Mouse (Mus musculus) c-Kit-negative CD71-positive TER-119-positive erythroid progenitor cells, embryonic 14.5 days (primary cell): Measurements from ENCODE around the gene Pick1.
"Not testable (repeated sequence)": the region's sequence is repeated elsewhere in the genome, so short reads cannot be mapped to it uniquely, and the experiment has no call there.

Experiments used
- DNase-seq: peaks from one replicate; pipeline ENCODE4 v3.0.0-alpha.2; 2013; ENCODE audit warnings: low read depth, low spot score

Pick1 gene

DNA sequence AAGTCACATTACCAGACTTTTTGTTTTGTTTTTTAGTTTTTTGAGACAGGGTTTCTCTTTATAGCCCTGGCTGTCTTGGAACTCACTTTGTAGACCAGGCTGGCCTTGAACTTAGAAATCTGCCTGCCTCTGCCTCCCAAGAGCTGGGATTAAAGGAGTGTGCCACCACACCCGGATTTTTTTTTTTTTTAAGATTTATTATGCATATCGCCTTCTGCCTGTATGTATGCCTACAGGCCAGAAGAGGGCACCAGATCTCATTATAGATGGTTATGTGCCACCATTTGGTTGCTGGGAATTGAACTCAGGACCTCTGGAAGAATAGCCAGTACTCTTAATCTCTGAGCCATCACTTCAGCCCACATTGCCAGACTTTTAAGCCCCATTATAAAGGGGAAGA is 3.2 kb upstream of the Pick1 start:
- not testable (repeated sequence) for DNase-seq

DNA sequence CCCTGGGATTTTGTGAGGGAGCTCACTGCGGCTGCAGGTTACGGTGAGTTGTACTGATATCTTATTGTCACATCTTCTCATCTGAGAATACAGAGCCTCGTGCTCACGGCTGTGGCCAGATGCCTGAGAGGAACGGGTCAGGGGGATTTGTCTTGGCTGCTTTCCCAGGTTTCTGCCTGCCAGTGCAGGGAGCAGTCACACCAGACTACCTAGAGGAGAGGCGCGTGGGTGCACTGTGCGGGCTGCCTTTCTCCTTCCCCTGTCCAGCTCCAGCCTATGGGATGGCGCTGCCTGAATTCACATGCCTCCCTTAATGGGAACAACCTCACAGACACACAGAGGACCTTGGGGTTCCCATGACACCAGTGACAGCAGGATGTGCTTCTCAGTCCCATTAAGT is 6.3 kb downstream of the Pick1 start:
- DNase-seq, result no peak

DNA sequence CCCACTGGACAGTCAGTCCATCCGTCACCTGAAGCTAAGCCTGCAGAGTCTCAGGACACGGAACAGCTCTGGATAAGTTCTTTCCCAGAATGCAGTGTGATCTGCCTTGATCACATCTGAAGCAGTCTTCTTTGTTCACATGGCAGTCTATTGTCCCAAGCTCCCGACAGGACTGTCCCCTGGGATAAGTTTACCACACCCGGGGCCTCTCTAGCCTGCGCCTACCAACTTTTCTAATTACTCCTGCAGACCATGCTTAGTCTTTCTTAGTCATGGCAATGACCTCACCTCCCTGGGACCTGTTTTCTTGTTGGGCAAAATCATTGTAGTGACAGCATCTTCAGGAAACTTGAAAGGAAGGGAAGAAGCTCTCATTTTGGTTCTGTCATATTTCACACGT is 9.1 kb downstream of the Pick1 start:
- no peak for DNase-seq

DNA sequence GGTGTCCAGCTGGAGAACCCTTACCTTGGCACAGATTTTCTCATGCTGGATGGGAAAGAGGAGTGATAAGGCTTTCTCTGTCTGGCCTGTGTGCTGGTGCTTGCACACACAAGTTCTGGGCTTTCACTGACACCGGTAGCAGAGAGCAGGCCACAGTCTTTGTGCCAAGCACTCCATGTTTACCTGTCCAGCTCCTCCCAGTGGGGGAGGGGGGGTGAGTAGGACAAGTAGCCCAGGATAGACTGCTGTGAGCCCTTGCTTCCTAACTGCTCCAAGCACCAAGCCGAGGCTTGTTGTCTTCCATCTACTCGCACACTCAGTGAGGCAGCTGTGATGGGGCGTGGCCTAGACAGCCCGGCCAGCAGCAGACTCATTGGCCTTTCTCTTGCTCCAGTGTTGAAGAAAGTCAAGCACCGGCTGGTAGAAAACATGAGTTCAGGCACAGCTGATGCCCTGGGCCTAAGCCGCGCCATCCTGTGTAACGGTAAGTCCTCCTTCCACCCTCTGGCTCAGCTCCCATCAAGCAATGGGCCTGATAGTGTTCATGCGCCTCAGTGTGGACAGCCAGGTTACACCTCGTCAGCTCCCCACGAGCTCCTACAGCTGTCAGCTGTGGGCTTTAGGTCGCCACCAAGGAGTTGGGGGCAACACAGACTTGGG is 13.7 kb downstream of the Pick1 start:
- no peak for DNase-seq

DNA sequence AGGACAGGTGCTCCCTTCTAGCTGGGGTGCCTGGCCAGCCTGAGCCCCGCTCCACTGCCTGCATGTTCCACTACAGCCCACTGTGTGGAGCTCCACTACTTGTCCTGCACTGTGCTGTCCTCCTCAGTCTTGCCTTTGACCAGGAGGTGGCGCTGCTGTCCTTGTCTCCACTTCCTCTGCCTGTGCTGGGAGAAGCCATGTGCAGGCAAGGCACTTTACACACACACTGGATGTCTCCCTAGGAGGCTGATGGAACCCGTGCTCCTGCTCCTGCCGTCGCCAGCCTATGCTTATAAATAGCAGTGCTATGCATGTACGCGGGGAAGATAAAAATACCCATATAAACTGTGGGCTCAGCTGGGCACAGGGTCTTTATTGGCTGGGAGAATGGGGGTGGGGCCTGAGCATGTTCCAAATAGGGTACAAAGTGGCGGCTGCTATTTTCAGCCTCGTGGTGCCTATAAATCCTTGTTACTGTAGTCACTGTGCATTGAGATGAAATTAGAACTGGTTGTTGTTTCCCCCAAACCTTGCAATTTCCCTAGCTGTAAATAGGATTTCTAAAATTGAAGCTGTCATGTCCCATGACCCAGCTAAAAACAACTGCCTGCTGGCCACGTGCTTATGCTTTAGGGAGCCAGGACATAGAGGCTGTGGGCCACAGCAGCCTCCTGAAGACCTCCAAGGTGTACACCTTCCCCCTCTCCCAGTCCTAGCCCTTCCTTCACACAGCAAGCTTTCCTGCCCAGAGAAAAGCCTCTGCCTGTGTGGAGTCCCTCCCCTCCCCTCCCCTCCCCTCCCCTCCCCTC is 14.5 kb downstream of the Pick1 start:
- DNase-seq, result peak; percentile 57

DNA sequence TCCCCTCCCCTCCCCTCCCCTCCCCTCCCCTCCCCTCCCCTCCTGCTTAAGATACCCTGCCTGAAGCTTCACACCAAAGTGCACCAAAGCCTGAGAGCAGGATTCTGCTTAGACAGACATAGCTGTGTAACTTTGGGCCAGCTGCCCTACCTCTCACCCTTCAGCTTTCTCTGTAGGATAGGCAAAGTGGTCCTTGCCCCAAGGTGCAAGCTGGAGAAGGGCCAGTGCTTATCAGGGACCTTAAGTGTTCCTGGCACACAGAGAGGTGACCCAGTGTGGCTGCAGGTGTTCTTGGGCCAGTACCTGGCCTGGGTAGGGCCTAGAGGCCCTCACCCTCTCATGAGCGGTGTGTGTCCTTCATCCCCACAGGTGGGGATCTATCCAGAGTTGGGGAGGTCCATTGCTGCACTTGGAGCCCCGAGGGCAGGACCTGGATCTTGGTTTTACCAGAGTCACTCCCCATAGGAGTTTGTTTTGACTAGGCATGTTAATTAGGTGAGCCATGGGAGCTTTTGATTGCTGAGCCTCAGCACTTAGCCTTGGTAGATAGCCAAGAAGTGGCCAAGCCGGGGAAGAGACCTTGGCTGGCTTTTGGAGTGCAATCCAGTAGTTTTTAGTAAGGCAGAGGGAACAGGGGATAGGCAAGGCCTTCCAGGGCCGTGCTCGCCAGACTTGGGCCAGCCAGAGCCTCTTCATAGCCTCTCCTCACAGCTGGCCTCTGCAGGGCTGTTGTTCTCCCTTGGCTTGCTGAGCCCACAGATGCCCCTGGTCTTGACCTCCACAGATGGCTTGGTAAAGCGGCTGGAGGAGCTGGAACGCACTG is 15.3 kb downstream of the Pick1 start:
- DNase-seq, result no peak

DNA sequence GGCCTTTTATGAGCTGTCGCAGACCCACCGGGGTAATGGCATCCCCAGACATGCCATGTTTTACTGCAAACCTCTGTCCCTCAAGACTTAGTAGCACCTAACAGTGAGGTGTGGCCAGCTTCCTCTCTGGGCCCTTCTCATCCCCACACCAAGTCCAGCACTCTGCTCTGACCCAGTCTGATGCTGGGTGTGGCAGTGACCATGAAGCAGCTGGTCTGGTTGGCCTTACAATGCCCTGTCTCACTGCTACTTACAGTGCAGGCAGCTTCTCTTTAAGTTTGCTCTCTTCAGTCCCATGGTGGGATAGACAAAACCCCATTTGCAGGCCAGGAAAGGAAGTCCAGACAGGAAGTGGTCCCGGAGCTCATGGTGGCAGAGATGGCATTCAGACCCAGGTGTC is 16.3 kb downstream of the Pick1 start:
- no peak for DNase-seq

DNA sequence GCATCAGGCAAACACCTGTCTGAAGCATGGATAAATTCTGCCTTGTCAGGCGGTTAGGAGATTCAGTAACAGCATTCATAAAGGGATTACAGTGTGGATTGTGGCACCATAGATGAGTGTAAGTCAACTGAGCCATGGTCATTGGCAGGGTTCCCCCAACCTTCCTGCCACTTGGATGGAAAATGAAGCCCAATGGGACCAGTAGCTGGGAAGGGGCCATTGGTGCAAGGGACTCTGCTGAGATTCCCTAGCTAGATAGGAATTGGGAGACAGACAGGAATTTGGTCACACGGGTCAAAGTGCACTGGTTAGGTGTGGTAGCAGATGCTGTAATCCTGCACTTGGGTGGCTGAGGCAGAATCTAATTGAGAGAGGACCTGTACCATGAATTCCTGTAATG is 21.3 kb downstream of the Pick1 start:
- no peak for DNase-seq

DNA sequence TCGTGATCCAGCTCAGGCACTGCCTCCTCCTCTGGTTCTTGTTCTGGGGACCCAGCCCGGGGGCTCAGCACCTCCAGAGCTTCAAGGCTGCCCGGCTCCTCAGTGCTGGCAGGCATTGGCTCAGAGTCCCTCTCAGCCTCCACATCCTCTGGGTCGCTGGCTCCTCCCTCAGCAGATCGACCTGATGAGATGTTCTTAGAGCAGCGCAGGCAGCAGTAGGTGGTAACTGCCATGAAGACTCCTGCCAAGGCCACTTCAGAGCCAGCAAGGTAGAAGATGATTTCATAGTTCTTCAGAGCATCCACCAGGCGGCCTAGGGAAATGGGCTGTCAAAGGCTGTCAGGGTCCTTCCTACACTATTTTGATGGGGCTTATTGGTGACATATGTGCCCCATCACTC is 22.2 kb downstream of the Pick1 start:
- DNase-seq, result no peak

DNA sequence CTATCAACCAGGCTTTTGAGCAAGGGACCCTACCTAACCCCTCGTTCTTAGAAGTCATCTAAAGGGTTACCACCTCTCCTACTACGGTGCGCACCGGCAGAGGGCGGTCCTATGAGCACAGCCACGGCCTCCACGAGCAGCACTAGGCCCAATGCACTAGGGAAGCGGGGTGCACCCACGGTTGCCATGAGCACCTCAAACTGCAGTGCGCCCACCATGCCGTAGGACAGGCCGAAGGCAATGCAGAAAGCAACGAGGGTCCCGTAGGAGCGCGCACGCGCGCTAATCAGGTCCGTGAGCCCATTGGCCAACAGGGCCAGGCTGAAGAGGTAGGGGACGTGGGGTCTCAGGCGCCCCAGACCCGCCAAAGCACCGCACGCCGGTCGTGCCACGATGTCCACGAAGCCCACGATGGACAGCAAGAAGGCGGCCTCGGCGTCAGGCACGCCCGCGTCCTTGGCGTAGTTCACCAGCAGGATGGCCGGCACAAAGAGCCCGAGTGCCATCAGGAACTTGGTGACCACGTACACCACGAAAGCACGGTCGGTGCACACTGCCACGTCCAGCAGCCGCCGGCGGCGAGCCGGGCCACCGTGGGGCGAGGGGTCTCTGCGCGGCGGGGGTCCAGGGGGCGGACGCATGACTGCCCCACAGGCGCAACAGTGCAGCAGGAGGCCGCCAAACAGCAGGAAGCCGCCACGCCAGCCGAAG is 23.0 kb downstream of the Pick1 start:
- no peak for DNase-seq

DNA sequence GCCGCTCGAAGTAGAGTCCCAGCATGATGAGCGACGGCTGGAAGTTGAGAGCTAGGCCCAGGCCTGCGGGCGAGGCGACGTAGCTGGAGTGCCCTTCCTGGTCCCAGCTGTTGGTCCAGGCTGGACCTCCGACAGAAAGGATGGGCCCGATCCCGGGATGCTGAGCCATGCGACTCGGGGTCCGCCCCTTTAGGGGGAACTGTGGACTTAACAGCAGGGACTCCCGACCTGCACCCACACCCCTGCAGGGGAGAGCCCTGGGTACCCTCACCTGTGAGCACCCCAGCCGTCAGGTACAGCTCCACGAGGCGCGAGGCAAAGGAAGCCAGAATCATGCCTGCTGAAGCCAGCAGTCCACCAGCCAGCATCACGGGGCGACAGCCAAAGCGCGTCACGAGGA is 23.6 kb downstream of the Pick1 start:
- no peak for DNase-seq

DNA sequence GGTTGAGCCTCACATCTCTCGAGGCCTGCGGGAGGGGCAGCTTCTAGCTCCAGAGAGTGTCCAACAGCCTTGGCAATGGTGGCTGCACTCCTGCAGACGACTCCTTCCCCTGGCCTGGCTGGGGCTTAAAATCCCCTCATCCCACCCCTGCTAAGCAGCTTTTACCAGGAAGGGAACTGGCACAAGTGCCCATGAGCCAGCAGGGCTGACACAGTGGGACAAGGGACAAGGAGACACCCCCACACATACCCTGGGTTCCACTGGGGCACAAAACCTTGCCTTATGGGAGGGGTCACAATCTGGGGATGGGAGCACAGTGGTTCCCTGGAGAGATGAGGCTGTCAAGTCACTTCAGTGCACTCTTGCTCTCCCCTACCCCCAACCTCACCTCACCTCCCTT is 25.7 kb downstream of the Pick1 start, which contains the start of gene Slc16a8:
TSS of gene Slc16a8 (minus strand) at position 101 of the 400 bp plus-strand sequence.
- DNase-seq, result no peak

DNA sequence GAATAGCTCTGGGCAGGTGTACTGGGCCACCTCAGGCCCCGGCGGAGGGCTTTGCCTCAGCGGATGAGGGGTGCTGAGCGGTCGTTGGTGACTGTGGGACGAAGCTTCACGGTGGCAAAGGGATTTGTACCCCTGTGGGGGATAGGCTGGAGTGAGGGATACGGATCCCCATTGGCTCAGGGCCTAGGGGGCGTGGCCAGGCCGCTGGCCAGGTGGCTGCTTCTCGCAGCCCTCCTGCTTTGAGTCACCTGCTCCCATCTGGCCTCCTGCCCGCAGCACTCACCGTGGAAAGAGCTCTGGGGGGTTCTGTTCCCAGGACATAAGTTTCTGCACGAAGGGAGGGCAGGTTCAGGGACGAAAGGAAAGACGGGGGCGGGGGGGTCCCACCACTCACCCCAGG is 29.5 kb downstream of the Pick1 start:
- DNase-seq, result no peak

DNA sequence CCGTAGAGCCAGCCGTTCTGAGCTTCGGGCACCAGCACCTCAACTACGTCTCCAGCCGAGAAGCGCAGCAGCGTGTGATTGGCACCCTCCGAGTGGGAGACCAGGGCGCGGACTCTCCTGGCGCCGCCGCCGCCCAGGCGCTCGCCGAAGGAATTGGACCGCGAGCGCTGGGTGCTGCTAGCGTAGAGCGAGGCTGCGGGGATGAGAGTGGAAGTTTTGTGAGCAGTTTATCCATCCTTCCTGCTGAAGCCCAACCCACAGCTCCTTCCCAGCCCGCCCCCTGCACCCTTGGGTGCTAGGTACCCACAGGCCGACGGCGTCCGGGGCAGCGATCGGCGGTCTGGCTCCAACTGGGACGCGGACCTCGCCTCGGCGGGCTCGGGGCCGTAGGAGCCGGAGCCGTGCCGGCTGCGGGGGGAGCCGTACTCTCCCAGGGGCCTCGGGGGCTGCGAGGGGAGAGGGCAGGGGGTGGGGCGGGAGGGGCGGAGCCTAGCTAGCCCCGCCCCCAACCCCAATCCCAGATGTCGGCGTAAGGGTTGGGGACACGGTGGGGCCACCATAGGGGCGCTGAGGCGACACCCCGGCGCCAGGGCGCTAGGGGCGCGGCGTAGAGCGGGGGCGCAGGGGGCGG is 32.2 kb downstream of the Pick1 start:
- no peak for DNase-seq

DNA sequence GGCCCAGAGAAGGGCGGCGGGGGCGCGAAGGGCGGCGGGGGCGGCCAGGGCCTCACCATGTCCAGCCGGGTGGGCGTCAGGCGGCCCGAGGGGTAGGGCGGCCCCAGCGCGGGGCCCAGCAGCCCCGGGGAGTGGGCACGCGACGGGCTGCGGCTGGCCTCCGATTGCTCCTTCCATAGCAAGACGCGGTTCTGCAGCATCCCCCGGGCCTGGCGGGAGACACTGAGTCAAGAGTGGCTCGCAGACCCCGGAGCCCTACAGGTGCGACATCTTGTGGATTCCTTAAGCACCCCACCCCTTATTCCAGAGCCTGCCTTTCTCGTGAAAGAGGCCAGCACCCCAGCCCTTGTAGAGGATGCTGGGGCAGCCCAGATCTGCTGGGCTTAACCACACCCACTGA is 32.8 kb downstream of the Pick1 start:
- DNase-seq, result no peak

DNA sequence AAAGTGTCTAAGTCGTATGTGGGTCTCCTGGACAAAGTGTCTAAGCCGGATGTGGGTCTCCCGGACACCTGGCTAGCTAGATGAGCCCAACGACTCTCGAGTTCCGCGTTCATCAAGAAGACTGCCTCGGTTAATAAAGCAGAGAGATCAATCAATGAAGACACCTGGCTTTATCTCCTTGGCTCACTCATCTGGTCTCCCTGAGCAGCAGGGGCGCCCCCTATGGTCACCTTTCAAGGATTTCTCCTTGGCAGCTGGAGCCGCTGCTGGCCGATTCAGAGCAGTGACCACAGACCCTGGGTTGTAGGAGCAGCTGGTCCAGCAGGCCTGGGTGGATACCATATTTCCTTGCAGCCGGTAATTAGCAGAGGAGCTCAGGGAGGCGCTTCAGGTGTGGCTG is 33.4 kb downstream of the Pick1 start:
- DNase-seq, result no peak

DNA sequence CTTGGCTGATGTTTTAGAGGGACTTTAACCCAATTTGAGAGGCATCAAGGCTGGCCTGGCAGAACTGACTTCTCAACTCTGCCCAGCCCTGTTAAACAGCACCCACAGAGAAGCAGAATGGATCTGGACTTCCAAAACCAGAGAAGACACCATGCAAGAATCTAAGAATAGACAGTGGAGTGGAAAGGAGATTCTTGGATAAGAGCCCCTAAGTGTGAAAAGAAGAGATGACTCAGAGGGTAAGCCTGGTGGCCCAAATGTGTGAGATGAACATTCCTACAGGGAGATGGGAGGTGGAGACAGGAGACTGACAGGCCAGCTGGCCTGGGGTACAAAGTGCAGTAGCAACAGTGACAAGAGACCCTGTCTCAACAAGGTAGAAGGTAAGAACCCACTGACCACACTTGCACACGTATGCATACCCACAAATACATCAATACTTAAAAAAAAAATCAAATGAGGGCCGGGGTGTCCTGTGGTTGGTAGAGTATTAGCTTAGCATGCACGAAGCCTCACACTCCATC is 33.9 kb downstream of the Pick1 start:
- DNase-seq, result no peak

DNA sequence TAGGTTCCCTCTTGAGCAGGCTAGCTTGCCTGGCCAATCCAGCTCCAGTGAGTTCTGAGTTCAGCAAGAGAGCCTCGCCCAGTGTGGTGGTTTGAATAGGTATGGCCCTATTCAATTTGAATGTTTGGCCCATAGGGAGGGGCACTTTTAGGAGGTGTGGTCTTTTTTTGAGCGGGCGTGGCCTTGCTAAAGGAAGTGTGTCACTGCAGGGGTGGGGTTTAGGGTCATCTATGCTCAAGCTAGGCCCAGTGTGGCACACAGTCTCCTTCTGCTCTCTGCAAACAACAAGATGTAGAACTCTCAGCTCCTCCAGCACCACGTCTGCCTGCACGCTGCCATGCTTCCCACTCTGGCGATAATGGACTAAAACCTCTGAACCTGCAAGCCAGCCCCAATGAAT is 34.8 kb downstream of the Pick1 start:
- DNase-seq, result no peak

DNA sequence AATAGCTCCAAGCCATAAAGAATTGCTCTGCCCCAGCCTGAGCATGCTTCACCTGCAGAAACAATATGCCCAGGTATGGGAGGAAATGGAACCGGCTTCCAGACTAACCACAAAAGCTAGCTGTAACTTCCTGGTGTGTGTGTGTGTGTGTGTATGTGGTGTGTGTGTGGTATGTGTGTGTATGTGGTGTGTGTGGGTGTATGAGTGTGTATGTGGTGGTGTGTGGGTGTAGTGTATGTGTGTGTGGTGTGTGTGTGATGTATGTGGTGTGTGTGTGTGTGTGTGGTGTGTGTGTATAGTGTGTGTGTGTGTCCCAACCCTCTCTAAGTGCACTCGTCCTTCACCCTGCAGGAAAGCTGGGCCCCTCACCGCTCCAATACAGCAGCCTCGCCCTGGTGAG is 36.4 kb downstream of the Pick1 start:
- DNase-seq, result no peak

DNA sequence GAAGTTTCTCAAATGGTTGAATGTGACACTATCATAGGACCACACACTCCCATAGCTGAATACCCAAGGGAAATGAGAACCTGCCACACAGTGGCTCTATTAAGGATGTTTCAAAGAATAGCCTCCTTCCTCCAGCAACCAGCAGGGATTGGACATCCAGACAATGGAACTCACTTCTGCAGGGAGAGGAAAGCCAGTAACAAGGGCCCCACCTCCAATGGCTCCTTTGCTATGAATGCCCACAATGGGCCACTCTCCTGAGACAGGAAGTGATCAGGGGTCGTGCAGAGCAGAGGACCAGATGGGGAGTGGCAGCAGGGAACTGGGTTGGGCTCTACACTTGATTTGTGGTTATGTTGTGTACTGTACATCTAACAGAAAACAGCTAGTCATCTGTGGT is 39.5 kb downstream of the Pick1 start:
- no peak for DNase-seq
